Mouse (Mus musculus) layer of hippocampus, postnatal 36 days (tissue): ENCODE data around the gene Fbp1. TPM values are rescaled to one million over a fixed set of nuclear protein-coding genes. Genes with fewer than 3 reads are reported as not detected.
A peak's percentile ranks its signal among the peaks of the same experiment; 100 is the strongest.
"Not testable (repeated sequence)": the region's sequence is repeated elsewhere in the genome, so short reads cannot be mapped to it uniquely, and the experiment has no call there.

ENCODE experiments used
- DNase-seq, 2 experiments: peaks; one replicate each; pipeline ENCODE4 v3.0.0; 2022
- total RNA-seq, 2 experiments: library from RNA; stranded (reverse); gene quantifications; 2 replicates each; pipeline ENCODE4 v1.2.3; 2021

Gene Fbp1
- total RNA-seq, 2 experiments from 2014 or later = 0.40 TPM; not detected in 1

DNA sequence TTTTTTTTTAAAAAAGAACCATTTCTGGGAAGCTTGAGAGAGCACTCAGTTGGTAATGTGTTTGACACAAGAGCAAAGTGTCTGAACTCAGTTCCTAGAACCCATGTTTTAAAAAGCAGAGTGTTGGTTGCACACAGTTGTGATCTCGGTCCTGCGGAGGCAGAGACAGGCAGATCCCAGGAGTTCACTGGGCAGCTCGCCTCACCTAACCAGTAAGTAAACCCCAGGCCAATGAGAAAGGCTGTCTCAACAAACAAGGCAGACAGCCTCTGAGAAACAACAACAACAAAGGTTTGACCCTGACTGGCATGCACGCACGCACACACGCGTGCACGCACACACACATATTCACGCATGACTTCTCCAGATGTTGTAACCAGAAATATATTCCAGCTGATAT lies 4.2 kb downstream of the Fbp1 start:
- DNase-seq = no peak

DNA sequence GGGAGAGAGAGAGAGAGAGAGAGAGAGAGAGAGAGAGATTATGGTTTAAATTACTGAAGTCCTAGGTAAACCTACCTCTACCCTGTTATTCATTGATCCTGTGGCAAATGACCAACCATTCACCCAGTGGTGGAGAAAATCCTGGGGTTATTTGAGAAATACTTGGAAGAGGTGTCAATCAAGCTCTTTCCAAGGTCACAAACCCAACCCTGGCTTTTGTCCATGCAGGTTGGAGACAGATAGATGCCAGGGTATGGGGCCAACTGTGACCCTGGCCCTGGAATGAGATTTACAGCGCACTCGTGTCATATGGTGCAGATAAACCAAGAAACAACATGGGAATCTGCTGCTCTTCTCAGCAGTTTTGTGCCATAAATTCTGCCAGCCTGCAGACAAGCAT lies 4.6 kb downstream of the Fbp1 start:
- no peak for DNase-seq

DNA sequence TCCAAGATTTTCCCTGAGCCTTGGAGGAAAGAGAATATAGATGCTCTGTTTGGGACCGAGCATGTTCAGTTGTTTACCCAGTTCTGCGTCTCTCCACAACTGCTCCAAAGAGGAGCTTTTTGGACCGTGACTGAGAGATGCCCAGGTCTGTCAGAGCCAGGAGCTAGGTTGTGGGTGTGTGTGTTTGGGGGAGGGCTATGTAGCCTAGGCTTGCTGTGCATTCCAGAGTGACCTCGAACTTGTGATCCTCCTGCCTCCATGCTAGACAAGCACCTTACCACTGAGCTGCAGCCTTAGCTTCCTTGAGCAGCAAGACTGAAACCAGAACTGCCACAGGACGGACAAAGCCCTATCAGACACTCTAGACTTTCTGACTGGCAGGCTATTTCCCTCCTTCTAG lies 5.2 kb downstream of the Fbp1 start:
- no peak for DNase-seq

DNA sequence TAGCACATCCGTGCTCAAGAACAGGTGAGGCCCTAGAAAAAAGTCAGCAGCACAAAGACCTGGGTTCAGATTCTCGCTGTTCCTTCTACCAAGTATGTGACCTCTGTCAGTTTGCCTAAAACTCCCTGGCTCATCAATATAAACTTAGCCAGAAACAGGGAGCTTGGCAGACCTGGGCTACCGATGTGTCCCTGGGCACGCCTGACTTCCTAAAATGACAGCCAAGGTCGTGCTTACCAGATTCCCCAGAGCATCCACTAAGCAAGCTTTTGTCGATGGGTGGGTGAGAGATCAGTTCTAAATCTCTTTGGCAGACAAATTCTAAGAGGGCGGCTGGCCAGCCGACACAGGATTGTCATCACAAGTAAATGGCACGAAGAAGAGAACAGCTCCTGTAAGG lies 6.7 kb downstream of the Fbp1 start:
- DNase-seq = no peak

DNA sequence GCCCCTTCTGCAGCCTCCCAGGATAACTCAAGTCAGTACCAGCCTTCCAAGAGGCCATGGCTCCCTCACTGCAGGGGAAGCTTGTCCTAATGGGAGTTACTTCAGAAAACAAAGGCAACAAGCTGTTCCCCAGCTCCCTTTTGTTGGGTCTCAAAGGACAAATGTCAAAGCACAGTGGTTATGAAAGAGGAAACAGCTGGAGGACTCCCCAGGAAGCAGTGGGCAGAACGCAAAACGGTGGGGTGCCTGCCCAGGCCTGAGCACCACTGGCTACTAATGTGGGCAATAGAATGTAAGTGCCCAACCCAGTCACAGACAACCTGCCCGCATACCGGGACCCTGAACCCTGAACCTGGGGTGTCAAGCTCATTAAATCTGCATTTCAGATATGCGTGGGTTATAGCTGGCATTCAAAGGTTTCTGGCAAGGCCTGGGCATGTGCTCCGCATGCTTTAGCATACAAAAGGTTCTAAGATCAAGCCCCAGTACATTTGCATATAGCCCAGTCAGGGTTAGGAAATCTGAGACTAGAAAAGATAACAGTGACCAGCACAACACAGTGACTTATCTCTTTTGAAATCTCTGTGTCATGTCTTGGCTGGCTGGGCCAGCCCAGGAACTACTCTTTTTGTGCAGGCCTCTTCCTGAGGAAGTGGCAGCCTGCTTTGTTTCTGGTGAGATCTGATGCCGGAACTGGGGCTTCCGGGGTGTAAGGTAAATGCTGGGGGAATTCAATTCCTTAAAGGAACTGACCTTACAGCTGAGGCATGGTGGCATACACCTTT lies 8.1 kb downstream of the Fbp1 start:
- DNase-seq = no peak

DNA sequence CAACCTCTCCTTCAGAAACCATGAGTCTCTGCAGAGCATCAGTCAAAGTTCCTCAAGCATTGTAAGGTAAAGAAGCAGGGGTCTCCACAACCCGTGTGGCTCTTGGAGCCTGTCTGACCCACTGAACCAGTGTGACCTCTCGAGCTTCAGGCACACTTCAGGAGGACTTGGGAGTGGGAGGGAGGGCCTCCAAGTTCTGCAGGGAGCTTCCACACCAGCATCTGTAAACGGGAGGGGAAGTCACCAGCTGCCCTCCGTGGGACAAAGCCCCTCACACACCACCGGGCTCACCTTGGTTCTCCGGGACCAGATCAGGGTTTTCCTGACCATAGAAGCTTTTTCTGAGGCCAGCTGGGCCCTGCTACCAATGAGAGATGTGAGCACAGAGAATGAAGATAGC lies 8.7 kb downstream of the Fbp1 start:
- DNase-seq = no peak

DNA sequence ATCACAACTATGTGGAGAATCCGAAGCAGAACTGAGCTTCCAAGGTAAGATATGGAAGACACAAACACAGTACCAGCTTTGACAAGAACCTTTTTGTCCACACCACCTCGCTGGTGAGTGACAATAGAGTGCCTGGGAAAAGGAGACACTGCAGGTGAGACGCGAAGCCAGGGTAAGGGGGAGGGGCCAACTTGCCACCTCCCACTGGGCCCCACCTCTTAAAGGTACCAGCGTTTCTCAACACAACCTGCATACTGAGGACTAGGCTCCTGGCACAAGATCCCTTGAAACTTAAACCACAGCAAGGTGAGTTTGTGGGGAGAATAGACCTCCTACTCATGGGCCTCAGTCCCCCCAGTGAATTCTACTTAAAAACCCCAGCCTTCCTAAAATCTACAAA lies 10.8 kb downstream of the Fbp1 start:
- no peak for DNase-seq

DNA sequence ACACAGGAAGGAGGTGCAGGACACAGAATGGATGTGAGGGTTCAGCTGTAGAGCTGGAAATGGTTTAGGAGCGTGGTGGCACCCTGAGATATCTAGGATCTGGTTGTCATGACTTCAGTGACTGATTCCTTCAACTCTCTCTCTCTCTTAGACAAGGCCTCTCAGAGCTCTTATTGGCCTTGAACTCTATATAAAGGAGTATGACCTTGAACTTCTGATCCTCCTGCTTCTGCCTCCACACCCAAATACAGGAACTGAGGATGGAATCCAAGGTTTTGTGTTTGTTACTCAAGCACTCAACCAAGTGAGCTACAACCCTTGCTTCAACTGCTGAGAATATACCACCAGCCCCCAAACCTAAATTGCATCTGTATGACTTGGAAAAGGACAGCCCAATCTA lies 12.0 kb downstream of the Fbp1 start:
- no peak for DNase-seq

DNA sequence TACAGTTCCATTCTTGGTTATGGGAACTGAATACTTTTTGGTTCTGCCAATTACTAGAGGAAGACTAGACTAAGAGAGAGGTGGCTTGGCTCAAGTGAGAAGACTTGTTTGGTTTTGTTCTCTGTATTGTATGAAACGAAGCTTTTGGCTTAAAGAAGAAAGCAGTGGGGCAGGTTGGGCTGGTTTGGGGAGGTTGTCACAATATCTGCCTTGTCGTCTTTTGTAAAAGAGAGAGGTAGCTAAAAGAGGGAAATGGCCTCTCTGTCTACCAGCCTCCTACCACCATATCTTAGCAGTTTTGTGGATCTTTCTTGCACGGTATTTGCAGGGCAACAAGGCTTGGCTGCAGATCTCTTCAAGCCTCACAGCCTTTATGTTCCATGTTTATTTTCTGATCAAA lies 15.8 kb downstream of the Fbp1 start:
- no peak for DNase-seq

DNA sequence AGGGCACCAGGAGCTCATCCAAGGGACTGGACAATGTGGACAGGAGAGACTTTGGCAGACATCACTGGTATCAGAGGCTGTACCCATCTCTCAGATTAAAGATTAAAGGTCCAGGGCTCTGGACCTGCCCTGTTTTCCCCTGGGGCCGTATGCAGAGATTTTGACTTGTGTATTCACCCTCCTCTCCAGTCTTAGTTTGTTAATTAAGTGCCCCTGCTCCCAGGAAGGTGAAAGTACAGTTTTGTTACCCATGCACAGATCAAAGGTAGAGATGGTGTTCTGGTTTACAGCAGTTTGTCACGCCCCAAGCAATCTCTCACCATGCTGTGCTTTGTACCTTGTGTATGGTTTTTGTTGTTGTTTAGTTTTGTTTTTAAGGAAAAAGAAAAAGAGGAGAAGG lies 17.5 kb downstream of the Fbp1 start:
- DNase-seq = no peak

DNA sequence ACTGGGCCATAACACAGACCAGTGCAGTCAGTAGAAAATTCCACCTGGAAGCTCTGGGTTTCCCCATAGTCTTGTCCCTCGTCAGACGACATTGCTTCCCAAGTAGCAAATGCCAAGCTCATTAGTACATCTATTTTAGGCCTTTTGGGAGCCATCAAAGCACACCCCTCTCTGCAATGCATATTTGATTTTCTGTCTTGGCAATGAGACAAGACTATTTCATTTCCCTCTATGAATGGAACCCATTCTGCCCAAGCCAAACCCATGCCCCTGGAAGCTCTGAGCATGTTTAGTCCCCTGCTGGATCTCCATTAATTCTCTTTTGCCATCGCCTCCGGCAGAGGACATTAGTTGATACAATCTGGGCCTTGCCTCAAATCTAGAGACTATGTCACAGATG lies 21.3 kb downstream of the Fbp1 start:
- peak in 1 of 2 experiments; percentile 6 for DNase-seq

DNA sequence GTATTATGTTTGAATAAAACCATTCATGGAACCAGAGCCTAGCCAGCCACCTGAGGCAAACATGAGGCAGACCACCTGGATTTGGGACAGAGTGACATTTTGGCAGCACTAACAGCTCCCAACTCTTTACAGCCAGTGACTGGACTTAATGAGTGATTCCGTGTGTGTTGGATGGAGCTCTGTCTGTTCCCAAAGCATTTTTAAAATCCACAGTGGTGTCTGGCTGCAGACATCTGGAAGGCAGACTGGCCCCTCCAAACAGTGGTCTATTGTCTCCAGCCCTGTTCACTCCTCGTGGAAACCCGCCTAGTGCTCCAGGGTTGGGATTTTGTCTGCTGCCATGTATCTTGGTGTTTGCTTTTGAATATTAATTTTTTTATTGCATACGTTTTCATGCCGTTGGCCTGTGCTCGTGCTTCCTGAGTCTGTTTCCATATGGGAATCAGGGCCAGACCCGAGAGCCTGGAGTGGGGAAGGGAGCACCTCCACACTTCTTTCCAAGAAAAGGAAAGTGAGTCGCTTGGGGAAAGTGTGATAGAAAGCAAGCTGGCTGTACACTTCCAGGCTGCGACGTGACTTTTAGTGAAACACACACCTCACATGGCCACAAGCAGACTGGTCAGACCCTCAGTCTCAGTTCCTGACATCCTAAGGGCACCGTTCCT lies 22.3 kb downstream of the Fbp1 start:
- DNase-seq = no peak

DNA sequence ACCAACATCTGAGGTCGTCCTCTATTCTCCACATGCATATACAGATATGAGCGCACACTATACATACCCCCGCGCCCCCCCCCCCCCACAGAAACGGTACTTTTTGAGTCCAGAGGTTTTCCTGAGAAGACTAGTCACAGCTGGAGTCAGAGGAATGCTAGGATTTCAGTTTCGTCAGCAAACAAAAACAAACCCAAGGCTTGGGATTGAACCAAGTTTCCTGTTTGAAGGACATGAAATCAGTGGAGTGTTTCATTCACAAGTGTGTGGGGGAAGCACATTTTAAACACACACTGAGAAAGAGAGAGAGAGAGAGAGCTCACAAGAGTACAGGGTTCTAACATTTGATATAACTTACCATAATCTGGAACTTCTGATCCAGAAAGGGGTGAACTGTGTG lies 24.3 kb downstream of the Fbp1 start:
- no peak for DNase-seq

DNA sequence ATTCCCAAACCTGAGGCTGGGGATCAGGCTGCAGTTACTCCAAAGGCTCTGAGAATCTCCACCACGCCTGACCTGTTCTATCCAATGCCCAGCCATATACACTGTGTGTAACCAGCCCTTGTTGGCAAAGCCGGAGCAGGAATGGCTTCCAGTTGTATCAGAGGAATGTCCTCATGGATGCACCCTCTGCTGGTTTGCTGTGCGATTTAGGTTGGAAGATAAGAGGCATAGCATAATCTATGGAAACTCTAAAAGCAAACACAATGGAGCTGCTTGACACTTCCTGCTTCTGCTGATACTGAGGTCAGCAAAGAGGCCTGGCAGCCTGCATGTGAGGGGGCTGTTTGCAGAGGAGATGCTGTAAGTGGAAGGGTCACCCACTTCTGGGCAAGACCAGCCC lies 25.2 kb downstream of the Fbp1 start:
- DNase-seq = no peak

DNA sequence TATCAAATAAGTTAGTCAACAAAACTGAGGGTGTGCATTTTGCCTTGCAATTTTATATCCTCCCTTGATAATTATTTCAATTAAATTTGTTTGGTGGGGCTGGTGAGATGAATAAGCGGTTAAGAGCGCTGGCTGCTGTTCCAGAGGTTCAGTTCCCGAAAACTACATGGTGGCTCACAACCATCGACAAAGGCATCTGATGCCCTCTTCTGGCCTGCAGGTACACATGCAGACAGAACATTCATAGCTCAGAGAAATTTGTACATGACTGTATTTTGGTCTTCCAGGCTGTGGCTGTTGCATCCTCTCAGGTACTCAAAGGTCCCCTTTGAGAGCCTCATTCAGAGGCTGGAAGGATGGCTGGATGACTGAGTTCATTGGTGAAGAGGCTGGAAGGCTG lies 28.0 kb downstream of the Fbp1 start:
- DNase-seq = no peak

DNA sequence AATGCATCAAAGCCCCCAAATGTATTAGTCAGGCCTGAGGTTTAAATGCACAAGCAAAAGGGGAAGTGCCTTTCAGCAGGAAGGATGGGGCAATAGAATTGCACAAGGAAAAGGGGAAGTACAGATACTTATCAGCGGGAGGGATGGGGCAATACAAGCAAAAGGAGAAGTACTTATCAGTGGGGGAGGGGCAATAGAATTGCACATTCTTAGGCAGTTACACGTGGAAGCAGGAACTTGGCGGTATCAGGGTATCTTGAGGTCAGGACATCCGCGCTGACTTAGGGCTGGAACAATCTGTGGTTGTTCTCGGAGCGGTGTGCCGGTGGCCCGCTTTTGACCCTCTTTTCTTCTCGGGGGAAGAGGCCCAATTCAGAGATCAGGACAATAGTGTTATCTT lies 28.8 kb downstream of the Fbp1 start:
- DNase-seq = not testable (repeated sequence)

DNA sequence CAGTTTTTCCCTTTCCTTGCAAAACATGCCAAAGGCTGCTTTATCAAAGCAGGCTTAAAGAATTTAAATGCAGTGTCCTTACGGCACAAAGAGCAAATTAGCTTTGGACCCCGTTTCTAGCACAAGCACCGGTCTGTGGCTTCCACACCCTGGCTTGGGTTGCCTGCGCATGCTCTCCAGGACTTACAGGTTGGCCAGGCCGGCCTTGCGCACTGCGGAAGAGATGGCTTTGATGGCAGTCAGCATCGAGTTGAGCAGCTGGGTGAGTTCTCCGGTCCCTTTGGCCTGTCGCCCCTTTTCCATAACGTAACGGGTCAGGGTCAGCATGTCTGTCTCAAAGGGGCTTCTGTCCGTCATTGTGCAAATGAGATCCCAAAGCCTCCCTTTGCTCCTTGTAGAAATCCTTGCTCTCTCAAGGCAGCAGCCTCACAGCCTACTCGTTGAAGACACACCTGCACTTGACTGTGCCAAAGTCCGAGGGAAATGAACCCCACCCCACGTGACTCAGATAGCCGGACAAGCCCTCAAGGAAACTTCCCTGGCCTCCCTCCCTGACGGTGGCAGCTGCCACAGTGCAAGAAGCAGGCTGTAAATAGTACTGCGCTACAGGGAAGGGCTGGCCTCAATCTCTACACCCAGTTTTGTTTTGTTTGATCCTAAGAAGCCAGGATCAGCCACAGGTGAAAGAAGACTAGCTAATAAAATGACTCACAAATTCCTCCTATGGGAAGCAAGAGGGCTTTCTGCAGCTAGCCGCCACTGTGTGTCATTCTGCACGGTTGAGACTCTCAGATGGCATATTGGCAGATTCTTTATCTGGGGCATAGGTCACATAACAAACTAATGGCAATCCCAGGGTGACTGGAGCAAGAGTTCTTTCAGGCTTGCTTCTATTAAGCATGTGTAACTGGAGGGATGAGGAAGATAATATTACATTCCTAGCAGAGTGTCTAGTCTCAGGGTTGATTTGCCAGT lies 29.9 kb downstream of the Fbp1 start, which contains the start of gene Fbp2:
Fbp2 (minus strand) TSS at position 482 of the 975 bp plus-strand sequence.
- DNase-seq = no peak

DNA sequence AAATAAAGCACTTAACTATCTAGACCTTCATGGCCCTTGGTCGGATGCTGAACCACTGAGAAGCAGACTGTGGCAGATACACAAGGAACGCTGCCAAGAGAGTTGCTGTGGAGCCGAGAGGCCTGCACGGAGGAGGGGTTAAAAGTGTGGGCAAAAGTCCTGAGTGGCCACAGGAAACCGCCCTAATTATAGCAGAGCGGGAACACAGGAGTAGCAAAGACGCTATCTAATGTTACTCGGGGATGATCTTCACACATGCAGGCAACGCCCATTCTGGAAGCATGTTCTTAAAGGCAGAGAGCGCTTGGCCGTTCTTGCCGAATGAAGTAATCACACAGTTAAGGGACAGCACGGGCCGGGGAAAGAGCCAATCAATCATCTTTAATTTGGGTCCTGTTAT lies 31.2 kb downstream of the Fbp1 start:
- no peak for DNase-seq

DNA sequence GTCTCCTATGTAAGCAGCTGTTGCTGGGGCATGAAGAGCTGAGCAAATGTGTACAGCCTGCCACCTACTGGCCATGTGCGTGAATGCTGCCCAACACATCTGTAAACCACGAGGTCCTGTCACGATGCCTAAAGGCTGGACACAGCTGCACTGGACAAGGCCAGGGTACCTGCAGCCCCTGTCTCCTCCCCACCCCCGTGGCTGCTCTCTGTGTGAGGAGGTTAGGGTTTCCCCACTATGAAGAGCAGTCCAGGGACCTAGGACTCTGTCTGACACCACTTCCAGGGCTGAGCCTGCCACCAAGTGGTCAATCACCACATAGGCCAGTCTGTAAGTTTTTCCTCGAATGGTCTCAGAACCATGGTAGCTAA lies 31.8 kb downstream of the Fbp1 start:
- peak; percentile 61 to 64 for DNase-seq

DNA sequence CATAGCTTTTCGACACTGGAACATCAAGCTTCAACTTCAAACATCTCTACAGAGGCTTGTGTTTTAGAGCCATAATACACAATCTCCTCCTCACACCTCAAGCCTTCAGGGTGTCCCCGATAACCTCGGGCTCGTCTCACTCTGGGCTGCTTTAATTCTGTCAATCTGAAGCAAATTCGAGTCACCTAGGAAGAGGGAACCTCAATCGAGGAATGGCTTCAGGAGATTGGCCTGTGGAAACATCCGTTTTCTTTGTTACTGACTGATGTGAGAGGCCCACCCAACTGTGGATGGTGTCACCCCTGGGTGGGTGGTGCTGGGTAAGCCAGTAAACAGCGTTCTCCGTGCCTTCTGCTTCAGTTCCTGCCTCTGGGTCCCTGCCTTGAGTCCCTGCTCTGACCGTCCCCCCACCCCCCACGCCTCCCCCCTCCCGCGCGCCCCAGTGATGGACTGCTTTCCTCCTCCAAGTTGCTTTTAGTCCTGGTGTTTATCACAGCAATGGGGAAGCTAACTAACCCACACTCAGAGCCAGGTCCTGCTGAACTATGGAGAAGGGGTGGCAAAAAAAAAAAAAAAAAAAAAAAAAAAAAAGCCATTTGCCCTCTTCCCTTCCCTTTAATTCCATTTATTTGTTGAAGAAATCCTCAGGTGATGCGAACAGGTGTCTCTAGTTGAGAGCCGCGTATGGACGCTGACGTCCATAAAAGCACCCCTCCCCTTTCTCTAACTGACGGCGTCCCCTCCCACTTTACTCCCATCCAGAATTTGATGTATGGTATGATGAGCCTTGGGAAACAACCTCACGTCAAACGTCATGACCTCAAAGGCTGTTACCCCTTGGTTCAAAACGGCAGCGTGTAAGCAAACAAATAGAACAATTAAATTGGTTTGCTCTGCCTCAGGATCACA lies 32.4 kb downstream of the Fbp1 start:
- DNase-seq = no peak

DNA sequence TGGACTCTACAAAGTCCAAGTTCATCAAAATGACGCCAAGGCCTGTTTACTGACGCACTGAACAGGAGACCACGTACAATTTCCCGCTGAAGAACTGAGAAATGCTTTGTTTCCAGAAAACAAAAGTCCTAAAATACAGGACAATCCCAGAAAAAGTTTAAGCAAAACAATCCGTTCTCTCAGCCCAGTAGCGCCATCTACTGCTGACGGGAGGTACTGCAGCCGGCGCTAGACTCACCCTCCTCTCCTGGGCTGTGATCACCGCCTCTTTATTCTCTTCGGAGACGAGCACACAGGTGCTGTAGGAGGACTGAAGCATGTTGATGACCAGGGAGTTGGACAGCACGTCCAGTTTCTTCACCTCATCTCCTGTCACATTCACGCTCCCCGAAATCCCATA lies 33.4 kb downstream of the Fbp1 start:
- DNase-seq = peak; percentile 50 to 54

DNA sequence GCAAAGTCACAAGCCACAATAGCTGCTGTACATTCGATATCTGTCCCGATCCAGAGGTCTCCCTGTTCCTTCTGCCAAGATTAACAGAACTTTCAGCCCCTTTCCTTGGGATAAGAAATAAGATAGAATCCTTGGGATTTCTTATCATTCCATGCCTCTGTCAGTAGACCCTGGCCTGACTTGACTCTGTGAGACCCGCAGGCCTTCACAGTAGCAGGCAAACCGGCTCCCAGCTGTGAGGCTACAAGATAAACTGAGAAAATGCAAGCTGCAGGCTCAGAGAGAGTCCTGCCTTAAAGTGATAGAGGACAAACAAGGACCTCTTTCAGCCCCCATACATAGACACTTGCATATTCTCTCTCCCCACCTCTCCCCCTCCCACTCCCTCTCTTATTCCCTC lies 54.7 kb downstream of the Fbp1 start:
- DNase-seq = no peak
